Mouse (Mus musculus): ENCODE measurements around the gene Prl2c5.
"Not testable (repeated sequence)": the region's sequence is repeated elsewhere in the genome, so short reads cannot be mapped to it uniquely, and the experiment has no call there.

DNA sequence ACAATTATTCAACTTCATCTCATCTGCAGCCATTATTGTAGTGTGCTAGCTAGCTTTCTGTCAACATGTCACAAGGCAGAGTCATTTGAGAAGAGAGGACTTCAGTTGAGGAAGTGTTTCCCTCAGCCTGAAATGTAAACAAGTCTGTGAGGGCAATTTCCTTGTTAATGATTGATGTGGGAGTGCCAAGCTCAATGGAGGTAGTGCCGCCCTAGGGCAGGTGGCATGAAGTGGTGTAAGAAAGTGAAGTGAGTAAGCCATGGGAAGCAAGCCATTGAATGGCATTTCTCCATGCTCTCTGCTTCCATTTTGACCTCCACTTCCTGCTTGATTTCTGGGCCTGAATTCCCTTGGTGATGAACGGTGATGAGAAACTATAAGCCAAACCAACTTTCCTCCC lies 33.8 kb downstream of the Prl2c5 start:
- not testable (repeated sequence) for TF ChIP-seq E2F4 (IDR thresholded peaks at IDR 0.05; ENCODE audit: insufficient read depth); USF1 (IDR thresholded peaks at IDR 0.05; ENCODE audit: low read depth); POLR2A (IDR thresholded peaks at IDR 0.05; ENCODE audit: insufficient read length, low read depth); MYOG (IDR thresholded peaks at IDR 0.05; ENCODE audit: control insufficient read depth in 1 of 3, insufficient read depth in 1 of 3, insufficient read length in 2 of 3, low read depth in 2 of 3); MAX (IDR thresholded peaks at IDR 0.05; ENCODE audit: low read depth); MYOD1 (IDR thresholded peaks at IDR 0.05; ENCODE audit: control insufficient read depth in 1 of 3, insufficient read length in 2 of 3, low read depth in 2 of 3); POLR2AphosphoS2 (IDR thresholded peaks at IDR 0.05; ENCODE audit: insufficient read length, low read depth)

Data from myocyte (in vitro differentiated cells).